Mouse (Mus musculus) midbrain, embryonic 15.5 days (tissue): ENCODE measurements at regions not wholly inside any gene's neighbourhood (a gene's known extent, or its start where the extent isn't known, plus 50 kb on each side); places are given as distances from the start of the nearest gene placed in this dataset.

Source experiments
- ATAC-seq: fragments of 200-750 bp; cut with Nextera tagmentation; replicated peaks from 2 replicates; pipeline ENCODE4 v1.8.0; 2017; ENCODE audit warnings: moderate TSS enrichment
- H3K27ac ChIP-seq: fragments of 300-500 bp; sonication (generic); 2 replicates; pipeline ENCODE4 v1.5.1; 2015; ENCODE audit warnings: mild to moderate bottlenecking, inconsistent platforms
- H3K27me3 ChIP-seq: fragments of 300-500 bp; sonication (generic); replicated peaks from 2 replicates; pipeline ENCODE4 v1.6.1; 2015; ENCODE audit warnings: inconsistent platforms
- H3K36me3 ChIP-seq: fragments of 300-500 bp; sonication (generic); replicated peaks from 2 replicates; pipeline ENCODE4 v1.6.1; 2015; ENCODE audit warnings: inconsistent platforms
- H3K4me1 ChIP-seq: fragments of 300-500 bp; sonication (generic); 2 replicates; pipeline ENCODE4 v1.6.1; 2015; ENCODE audit warnings: inconsistent platforms
- H3K4me2 ChIP-seq: fragments of 300-500 bp; sonication (generic); 2 replicates; pipeline ENCODE4 v1.6.1; 2015; ENCODE audit warnings: inconsistent platforms, mild to moderate bottlenecking, moderate library complexity
- H3K4me3 ChIP-seq: fragments of 300-500 bp; sonication (generic); 2 replicates; pipeline ENCODE4 v1.5.1; 2015; ENCODE audit warnings: mild to moderate bottlenecking, inconsistent platforms
- H3K9ac ChIP-seq: fragments of 300-500 bp; sonication (generic); 2 replicates; pipeline ENCODE4 v1.6.1; 2015; ENCODE audit warnings: mild to moderate bottlenecking, inconsistent platforms
- H3K9me3 ChIP-seq: fragments of 300-500 bp; sonication (generic); 2 replicates; pipeline ENCODE4 v1.6.1; 2016; ENCODE audit warnings: inconsistent platforms
- WGBS: fragments of 180-500 bp; shearing (Covaris S2); methylation state at CpG from one replicate; pipeline ENCODE4 v1.1.7; 2015; ENCODE audit warnings: mixed read lengths; 5-methylcytosine and 5-hydroxymethylcytosine counted together

DNA sequence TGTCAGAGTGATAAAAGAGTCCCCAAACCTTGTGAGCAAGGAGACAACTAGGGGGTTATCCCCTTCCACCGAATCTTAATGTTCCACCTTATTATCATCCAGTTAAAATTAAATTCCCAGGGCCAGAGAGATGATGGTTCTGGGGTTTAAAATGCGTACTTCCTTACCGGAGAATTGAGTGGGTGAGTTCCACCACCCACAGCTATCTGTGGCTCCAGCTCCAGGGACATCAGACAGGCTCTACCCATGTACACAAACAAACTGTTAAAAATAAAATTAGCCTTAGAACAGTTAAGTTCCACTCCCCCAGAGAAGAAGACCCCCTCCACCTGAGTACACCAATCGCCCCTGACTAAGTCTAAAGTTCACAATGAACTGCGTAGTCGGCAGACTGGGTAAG, 52.0 kb upstream of the Mgat5 start:
- peaks cover 3% of the 10 kb centered on the region; the same call in 1 of the 2 replicates for H3K4me1 ChIP-seq
- H3K27ac ChIP-seq, result no peak overlapping the region
- 48% methylated on average over 6 of the region's 6 CpGs for WGBS
- no peaks in the 10 kb centered on the region for H3K9me3 ChIP-seq
- no peak overlapping the region for H3K9ac ChIP-seq
- no peaks in the 10 kb centered on the region for H3K27me3 ChIP-seq
- ATAC-seq, result no peak
- H3K4me3 ChIP-seq, result no peak overlapping the region
- no peak overlapping the region for H3K4me2 ChIP-seq
- no peaks in the 10 kb centered on the region for H3K36me3 ChIP-seq

DNA sequence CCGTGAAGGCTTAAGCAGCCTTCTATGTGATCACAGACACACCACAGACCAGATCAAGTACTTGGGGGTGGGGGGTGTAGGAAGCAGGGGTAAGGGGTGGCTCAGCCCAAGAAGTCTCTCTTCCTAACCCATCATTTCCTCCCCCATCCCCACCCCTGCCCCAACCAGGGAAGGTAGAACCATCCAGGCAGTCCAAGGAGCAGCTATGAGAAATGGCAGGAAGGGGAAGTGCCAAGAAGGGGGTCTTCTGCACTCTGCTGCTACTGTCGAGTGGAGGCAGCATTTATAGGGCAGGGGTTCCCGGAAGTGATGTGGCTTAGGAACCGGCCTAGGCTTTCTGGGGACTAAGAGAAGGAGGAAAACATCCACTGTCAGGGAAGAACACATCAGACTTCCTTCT, 69.3 kb upstream of the Mgat5 start:
- ATAC-seq, result no peak
- H3K4me2 ChIP-seq, result no peak overlapping the region
- no peak overlapping the region for H3K4me3 ChIP-seq
- H3K4me1 ChIP-seq, result no peaks in the 10 kb centered on the region
- H3K9me3 ChIP-seq, result no peaks in the 10 kb centered on the region
- WGBS, result 72% methylated on average over 4 of the region's 4 CpGs
- H3K36me3 ChIP-seq, result no peaks in the 10 kb centered on the region
- H3K27me3 ChIP-seq, result no peaks in the 10 kb centered on the region
- no peak overlapping the region for H3K27ac ChIP-seq
- H3K9ac ChIP-seq, result no peak overlapping the region

DNA sequence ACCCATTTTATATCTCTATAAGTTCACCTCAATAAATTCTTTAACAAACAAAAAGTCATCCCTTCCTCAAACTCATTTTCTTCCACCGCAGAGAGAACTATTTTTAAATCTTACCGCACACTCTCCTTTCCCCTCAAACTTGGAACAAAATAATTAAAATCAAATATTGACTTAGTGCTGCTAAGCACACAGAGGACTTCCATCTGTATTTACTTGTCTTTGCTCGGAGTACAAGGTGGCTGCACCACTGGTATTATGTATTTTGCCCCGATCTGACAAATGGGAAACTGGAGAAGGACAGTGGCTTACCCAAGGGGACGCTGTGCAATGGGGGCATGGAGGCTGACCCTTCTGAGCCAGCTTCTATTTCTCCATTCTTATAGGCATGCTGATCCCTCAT, 72.9 kb upstream of the Mgat5 start:
- no peak overlapping the region for H3K4me2 ChIP-seq
- H3K27me3 ChIP-seq, result no peaks in the 10 kb centered on the region
- WGBS, result 81% methylated on average over 5 of the region's 5 CpGs
- no peaks in the 10 kb centered on the region for H3K4me1 ChIP-seq
- H3K36me3 ChIP-seq, result no peaks in the 10 kb centered on the region
- ATAC-seq, result no peak
- H3K27ac ChIP-seq, result no peak overlapping the region
- H3K9ac ChIP-seq, result no peak overlapping the region
- H3K4me3 ChIP-seq, result no peak overlapping the region
- no peaks in the 10 kb centered on the region for H3K9me3 ChIP-seq

DNA sequence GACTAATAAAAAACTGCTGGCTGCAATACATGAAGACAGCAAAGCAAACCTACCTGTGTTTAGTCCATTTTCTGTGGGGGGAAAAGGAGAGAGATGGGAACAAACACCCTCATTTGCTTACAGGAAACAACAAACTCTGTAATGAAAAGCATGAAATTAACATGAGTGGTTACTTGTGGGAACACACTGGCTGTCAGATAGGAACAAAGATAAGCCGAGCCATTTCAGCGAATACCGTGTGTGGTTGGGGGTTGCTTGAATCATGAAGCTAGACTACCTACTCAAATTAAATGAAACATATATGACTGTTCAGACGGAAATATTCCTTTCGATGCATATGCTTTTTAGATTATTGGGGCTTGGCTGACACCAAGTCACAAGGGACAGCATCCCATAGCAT, 80.0 kb upstream of the Mgat5 start:
- H3K27ac ChIP-seq, result no peak overlapping the region
- ATAC-seq, result no peak
- WGBS, result 61% methylated on average over 5 of the region's 5 CpGs

DNA sequence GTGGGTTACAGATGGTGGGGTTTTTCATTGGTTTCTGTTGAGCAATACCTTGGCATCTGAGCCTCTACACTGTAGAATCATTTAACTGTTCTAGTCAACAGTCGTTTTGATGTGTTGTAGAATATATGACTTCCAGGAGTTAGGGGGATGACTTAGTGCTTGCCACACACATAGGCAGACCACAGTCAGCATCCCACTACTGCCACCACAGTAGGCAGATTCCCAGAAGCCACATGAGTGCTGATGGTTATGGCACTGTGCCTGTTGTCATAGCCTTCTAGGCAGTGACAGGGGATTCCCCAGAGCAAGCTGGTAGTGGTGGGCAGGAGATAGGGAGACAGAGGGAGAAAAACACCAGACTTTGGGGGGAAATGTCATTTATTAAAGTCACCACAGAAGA, 86.8 kb upstream of the Mgat5 start:
- Histone ChIP-seq H3K27ac (no peak overlapping the region), H3K27me3 (no peaks in the 10 kb centered on the region), H3K4me2 (no peak overlapping the region), H3K4me3 (no peak overlapping the region), H3K36me3 (no peaks in the 10 kb centered on the region), H3K9me3 (no peaks in the 10 kb centered on the region), H3K4me1 (no peaks in the 10 kb centered on the region), H3K9ac (no peak overlapping the region)
- 81% methylated on average over 1 of the region's 1 CpGs for WGBS
- no peak for ATAC-seq

More for the DNA sequence above, 80.0 kb upstream of the Mgat5 start:
- H3K4me2 ChIP-seq, result no peak overlapping the region
- H3K4me3 ChIP-seq, result no peak overlapping the region
- H3K27me3 ChIP-seq, result no peaks in the 10 kb centered on the region
- no peaks in the 10 kb centered on the region for H3K4me1 ChIP-seq
- H3K9ac ChIP-seq, result no peak overlapping the region
- no peaks in the 10 kb centered on the region for H3K9me3 ChIP-seq
- H3K36me3 ChIP-seq, result no peaks in the 10 kb centered on the region

DNA sequence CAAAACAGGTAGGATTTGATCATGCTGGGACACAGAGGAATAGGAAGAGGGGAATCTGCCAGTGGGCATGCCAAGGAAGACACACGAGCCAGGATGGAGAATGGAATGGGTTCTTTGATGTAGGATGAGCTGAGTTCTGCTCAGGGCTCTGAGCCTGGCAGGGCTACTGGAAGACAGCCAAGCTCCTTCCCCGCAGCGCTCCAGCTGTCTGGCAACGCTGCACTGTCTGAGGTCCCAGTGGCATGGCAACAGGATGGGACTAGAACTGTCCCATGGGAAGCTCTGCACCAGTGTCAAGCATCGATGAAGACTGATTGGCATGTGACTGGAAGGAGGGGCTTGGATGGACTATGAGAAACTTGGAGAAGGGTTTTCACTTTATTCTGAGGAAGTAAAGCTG, 97.3 kb upstream of the Mgat5 start:
- Histone ChIP-seq H3K27me3 (no peaks in the 10 kb centered on the region), H3K27ac (no peak overlapping the region), H3K4me3 (no peak overlapping the region), H3K4me1 (no peaks in the 10 kb centered on the region), H3K4me2 (no peak overlapping the region), H3K36me3 (no peaks in the 10 kb centered on the region), H3K9ac (no peak overlapping the region), H3K9me3 (no peaks in the 10 kb centered on the region)
- WGBS, result 47% methylated on average over 5 of the region's 5 CpGs
- peak; percentile 78 for ATAC-seq

DNA sequence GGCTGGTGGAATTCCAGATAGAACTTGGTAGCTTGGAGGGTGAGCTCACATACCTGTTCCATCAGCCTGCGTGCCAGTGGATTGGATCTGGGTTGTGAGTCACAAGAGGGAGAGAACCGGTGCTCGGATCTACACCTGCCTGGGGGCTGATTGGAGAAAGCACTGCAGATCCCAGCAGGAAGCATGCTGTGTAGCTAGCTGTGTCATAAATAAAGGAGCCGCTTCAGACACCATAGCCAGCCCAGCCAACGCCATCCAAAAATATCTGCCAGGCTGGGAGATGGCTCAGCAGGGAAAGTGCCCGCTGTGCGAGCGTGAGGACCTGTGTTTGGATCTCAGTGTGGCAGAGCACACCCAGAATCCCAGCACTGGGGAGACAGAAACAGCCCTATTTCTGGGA, 99.0 kb upstream of the Mgat5 start:
- Histone ChIP-seq H3K4me1 (no peaks in the 10 kb centered on the region), H3K4me3 (no peak overlapping the region), H3K27me3 (no peaks in the 10 kb centered on the region), H3K9me3 (no peaks in the 10 kb centered on the region), H3K9ac (no peak overlapping the region), H3K4me2 (no peak overlapping the region), H3K36me3 (no peaks in the 10 kb centered on the region), H3K27ac (no peak overlapping the region)
- ATAC-seq, result no peak
- 73% methylated on average over 8 of the region's 8 CpGs for WGBS

DNA sequence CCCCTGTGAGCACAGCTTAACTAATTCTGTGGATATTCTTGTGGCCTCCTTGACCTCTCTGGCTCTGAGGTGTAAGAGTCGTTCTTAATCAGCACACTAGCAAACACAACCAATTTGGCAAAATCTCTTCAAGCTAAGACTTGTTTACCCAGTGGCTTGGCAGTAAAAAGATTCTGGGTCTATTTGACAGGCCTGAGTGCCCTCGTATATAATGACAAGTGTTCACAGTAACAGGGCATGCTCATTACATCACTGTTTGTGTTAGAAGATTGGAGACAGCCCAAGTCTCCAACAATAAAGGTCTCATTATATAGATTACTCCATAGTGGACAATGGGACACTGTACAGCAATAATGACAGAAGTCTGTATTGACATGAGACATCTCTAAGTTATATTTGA, 101.2 kb upstream of the Mgat5 start:
- Histone ChIP-seq H3K27me3 (no peaks in the 10 kb centered on the region), H3K9me3 (no peaks in the 10 kb centered on the region), H3K4me3 (no peak overlapping the region), H3K4me2 (no peak overlapping the region), H3K9ac (no peak overlapping the region), H3K27ac (no peak overlapping the region), H3K4me1 (no peaks in the 10 kb centered on the region), H3K36me3 (no peaks in the 10 kb centered on the region)
- WGBS, result 58% methylated on average over 2 of the region's 2 CpGs
- ATAC-seq, result no peak

DNA sequence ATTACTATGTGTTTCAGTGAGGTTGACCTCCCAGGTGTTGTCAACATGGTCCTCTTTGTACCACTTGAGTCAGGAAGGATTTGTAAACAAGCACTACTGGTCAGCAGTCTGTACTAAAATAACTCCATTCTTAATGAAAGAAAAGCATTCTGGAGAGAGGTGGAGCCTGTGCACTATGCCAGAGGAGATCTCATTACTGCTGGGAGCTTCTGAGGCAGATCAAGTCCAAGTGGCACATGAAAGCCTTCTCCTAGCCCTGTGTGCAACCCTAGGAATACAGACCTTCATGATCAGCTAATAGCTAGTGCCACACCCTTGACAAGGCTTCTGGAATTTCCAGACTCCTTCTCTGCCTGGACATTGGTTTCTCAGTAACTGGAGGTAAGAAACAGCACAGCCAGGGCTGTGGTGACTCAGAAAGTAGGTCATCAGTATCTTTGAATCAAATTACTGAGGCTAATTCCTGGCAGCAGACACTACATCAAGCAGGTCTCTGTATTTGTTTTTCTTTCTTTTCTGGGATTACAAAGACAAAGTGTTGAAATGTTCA, 105.9 kb upstream of the Mgat5 start:
- no peak overlapping the region for H3K27ac ChIP-seq
- no peaks in the 10 kb centered on the region for H3K4me1 ChIP-seq
- H3K4me2 ChIP-seq, result no peak overlapping the region
- no peaks in the 10 kb centered on the region for H3K9me3 ChIP-seq
- ATAC-seq, result no peak
- H3K36me3 ChIP-seq, result no peaks in the 10 kb centered on the region
- no peak overlapping the region for H3K9ac ChIP-seq
- no peak overlapping the region for H3K4me3 ChIP-seq
- no peaks in the 10 kb centered on the region for H3K27me3 ChIP-seq

DNA sequence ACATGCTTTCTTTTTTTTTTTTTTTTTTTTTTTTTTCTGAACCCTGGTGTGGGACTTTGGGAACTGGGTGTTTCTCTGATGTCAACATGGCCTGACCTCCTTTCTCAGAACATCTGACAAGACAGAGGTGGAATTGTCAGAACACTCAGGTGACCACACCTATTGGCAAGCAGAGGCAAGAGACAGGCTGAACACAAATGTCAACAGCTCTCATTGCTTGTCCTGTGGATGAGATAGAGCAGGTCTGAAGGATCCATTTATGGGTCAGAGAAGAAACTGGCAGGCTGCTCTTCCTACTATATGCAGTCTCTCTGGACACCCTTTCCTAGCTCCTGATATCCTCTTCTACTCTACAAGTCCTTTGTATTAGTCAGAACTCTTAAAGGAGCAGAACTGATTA, 117.2 kb upstream of the Mgat5 start:
- Histone ChIP-seq H3K4me3 (no peak overlapping the region), H3K36me3 (no peaks in the 10 kb centered on the region), H3K4me2 (no peak overlapping the region), H3K27ac (no peak overlapping the region), H3K4me1 (no peaks in the 10 kb centered on the region), H3K9ac (no peak overlapping the region), H3K27me3 (no peaks in the 10 kb centered on the region), H3K9me3 (0 out of 2 replicates have a peak, but pooled peaks cover 4% of the 10 kb centered on the region)
- ATAC-seq, result no peak

DNA sequence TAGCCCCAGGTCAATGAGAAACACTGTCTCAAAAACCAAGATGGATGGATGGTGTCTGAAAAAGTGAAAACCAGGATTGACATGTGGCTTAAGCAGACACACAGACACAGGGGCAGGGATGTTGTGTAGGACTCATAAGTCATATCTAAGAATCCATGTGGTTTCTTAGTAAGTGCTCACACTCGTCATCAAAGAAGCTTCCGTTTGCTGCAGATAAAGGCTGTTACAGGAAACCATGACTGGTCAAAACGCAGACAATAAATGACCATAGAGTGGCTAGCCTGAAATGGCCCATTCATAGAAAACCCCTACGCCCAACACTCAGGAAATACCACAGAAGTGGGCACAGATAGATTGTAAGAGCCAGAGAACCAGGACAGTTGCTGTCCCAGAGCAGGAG, 118.8 kb upstream of the Mgat5 start:
- no peaks in the 10 kb centered on the region for H3K27me3 ChIP-seq
- 0 out of 2 replicates have a peak, but pooled peaks cover 4% of the 10 kb centered on the region for H3K9me3 ChIP-seq
- H3K27ac ChIP-seq, result no peak overlapping the region
- H3K36me3 ChIP-seq, result no peaks in the 10 kb centered on the region
- no peak overlapping the region for H3K4me3 ChIP-seq
- no peaks in the 10 kb centered on the region for H3K4me1 ChIP-seq
- no peak overlapping the region for H3K9ac ChIP-seq
- no peak for ATAC-seq
- H3K4me2 ChIP-seq, result no peak overlapping the region
- WGBS, result 91% methylated on average over 4 of the region's 4 CpGs

DNA sequence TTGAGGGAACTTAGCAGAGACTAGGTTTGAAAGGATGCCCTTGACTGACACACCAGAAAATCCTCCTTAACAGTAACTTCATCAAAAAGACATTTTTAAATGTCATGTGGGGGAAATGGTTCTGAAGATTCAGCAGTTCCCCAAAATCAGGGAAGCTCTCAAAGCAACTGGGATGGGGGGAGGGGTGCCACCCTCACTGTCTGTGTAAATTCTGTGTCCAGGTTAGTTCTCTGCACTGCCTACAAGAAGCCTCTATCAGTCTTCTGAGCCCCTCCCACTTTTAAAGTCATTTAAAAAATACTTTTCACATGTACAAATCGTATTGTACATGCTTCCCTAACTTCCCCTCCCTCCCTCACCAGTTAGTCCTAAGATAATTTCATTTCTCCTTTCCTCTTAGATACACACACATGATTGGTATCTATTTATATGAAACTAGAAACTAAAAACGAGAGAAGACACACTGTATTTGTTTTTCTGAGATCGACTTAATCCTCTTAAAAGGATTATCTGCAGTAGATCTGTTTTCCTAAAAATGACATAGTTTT, 121.0 kb upstream of the Mgat5 start:
- Histone ChIP-seq H3K27ac (no peak overlapping the region), H3K36me3 (no peaks in the 10 kb centered on the region), H3K4me3 (no peak overlapping the region), H3K9me3 (no peaks in the 10 kb centered on the region), H3K4me2 (no peak overlapping the region), H3K9ac (no peak overlapping the region), H3K4me1 (no peaks in the 10 kb centered on the region), H3K27me3 (no peaks in the 10 kb centered on the region)
- ATAC-seq, result no peak
- WGBS, result 56% methylated on average over 3 of the region's 3 CpGs

DNA sequence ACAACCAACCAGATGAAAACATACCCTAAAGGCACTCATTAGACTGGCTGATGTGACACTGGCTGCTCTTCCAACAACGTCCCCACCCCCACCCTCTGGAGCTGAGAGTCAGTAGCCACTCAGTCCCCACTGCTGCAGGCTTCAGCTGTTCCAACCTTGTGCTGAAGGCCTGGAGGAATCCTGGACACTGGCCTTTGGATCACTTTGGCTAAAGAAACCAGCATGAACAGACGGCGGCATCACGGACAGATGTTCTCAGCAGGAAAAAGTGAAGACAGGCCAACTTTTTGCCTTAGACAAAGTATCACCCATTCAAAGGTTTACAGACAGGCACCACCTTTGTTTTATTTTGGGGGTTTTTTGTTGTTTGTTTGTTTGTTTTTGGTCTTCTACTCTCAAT, 125.8 kb upstream of the Mgat5 start:
- Histone ChIP-seq H3K36me3 (no peaks in the 10 kb centered on the region), H3K9ac (no peak overlapping the region), H3K4me1 (no peaks in the 10 kb centered on the region), H3K27me3 (no peaks in the 10 kb centered on the region), H3K4me2 (no peak overlapping the region), H3K27ac (no peak overlapping the region), H3K4me3 (no peak overlapping the region), H3K9me3 (no peaks in the 10 kb centered on the region)
- WGBS, result 85% methylated on average over 4 of the region's 4 CpGs
- ATAC-seq, result no peak
